Mouse (Mus musculus) lung, adult 18-20 months (tissue): ENCODE results near the gene Fam76a.
A peak's percentile ranks its signal among the peaks of the same experiment; 100 is the strongest.

Experiments used
- DNase-seq, 2 experiments: peaks; one replicate each; pipeline ENCODE4 v3.0.0; 2022; ENCODE audit warnings: mixed read lengths in 2 of 2

The Fam76a gene

GRCm38 (mm10) chr4:132884064-132884843 is 38.1 kb downstream of the Fam76a start, which contains the start of gene Stx12:
TSS of gene Stx12 (minus strand) at chr4:132884509.
- peak; percentile 88 to 92 for DNase-seq

GRCm38 (mm10) chr4:132883561-132884063 is 38.7 kb downstream of the Fam76a start:
- DNase-seq, result peak in 1 of 2 experiments; percentile 23

GRCm38 (mm10) chr4:132874363-132875097 is 47.8 kb downstream of the Fam76a start:
- peak in 1 of 2 experiments; percentile 17 for DNase-seq

- DNase-seq, result peak in 1 of 2 experiments; percentile 29
These were observed 48.6 kb downstream of the Fam76a start for GRCm38 (mm10) chr4:132873481-132874362.

- no peak for DNase-seq
These were observed 51.2 kb downstream of the Fam76a start for GRCm38 (mm10) chr4:132871116-132871515.

GRCm38 (mm10) chr4:132864856-132865255 is 57.5 kb downstream of the Fam76a start:
- no peak for DNase-seq

- DNase-seq, result peak in 1 of 2 experiments; percentile 38
These were observed 59.3 kb downstream of the Fam76a start for GRCm38 (mm10) chr4:132863012-132863411.

GRCm38 (mm10) chr4:132860880-132861279 is 61.5 kb downstream of the Fam76a start:
- no peak for DNase-seq
